Mouse (Mus musculus): ENCODE results near the gene Mdfi. TPM values are rescaled to one million over a fixed set of nuclear protein-coding genes. Genes with fewer than 3 reads are reported as not detected.
A peak's percentile ranks its signal among the peaks of the same experiment; 100 is the strongest.

Mdfi gene
- total RNA-seq, 2 experiments from 2014 or later: 0.64 TPM; not detected in 1

DNA sequence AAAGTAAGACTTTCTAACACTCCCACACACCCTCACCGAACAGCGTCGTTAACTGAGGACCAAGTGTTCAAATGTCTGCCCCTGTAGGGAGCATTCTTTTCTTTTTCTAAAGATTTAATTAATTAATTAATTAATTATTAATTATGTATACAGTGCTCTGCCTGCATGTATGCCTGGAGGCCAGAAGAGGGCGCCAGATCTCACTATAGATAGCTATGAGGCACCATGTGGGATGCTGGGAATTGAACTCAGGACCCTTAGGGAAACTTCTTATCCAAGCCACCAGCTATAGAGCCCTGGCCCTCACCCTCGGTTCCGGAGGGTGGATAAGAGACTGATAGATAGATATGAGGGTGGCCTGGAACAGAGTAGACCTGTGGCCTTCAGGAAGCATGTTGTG is 13.5 kb upstream of the Mdfi start:
- DNase-seq (ENCODE audit: low spot score): no peak

DNA sequence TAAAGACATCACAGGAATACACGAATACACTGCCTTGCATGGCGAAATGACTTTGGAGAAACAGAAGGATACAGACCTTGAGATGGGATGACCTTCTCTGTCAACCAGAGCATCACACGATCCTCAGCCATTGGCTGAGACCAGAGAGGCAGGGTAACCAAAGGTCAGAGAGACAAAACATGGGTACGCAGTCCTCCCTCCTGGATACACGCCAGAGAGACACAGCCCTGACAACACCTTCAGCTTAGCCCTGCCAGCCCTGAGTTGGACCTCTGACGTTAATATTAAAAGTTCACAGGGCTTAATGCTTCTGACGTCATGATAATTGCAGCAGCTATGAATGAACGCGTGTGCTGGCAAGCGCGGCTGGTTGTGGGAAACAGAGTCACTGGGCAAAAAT is 11.1 kb upstream of the Mdfi start:
- no peak for DNase-seq (ENCODE audit: low spot score)

- DNase-seq (ENCODE audit: low spot score): no peak
These were observed 9.0 kb upstream of the Mdfi start for GRCm38 (mm10) chr17:47843465-47843864.

DNA sequence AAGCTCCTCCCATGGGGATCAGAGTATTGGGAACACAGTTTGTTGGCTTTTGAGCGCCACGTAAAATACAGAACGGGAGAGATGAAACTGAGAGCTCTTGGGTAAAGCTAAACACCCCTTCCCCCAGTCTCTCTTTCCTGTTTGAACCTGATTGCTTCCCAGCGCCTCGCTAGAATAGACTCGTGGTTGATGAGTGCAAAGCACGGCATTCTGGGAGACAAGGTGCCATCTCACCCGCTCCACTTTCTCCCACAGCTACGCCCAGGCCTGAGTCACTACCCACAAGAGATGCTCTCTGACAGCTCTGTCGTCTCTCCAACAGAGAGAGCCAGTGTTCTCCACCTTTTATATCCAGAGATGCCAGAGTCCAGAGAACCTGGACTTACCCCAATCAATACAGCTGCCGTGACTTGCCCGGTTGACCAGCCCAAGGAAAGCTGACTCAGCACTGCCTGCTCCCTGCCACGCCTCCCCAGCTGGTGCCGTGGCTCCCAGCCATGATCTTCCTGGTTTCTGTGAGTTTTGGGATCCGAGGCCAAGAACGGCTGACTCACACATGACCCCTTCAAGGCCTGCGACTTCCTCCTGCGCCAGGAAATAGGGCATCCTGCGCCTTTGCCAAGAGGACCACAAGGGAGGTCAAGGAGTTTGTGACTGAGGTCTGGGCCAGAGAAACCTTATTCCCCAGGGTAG is 7.6 kb upstream of the Mdfi start:
- peak; percentile 90 for DNase-seq (ENCODE audit: low spot score)

DNA sequence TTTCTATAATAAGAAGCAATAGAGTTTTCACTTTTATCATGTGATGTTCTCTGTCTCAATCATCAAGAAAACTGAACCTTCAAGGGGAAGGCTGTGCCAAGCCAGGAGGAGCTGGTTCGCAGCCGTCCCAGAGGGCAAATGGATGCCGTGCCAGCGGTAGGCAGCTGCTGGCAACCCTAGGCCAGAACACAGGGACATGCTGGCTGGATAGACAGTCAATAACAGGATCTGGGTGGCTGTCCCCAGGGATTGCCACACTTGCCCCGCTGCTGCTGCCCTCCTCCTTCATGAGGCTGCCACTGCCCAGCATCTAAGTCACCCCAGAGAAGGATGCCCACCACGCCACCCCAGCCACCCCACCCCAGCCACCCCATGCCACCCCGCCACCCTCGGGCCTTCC is 7.0 kb upstream of the Mdfi start:
- peak; percentile 48 for DNase-seq (ENCODE audit: low spot score)

DNA sequence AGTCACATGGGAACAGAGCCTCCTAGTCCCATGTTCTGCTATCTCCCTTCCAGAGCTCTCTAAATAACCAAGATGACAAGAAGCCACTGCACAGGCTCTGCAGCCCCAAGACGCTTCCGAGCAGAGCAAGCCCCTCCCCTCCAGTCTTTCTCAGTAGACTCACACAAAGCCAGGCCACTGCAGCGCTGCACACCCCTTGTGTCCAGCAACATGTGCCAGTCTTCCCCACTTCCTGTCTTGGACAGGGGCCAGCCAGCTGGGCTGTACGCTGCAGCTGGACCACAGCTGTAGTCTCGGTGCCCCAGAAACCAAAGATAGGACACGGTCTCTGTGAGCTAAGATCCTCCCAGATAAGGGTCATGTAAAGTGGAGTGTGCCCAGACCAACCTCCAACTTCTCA is 3.3 kb upstream of the Mdfi start:
- DNase-seq (ENCODE audit: low spot score): no peak

DNA sequence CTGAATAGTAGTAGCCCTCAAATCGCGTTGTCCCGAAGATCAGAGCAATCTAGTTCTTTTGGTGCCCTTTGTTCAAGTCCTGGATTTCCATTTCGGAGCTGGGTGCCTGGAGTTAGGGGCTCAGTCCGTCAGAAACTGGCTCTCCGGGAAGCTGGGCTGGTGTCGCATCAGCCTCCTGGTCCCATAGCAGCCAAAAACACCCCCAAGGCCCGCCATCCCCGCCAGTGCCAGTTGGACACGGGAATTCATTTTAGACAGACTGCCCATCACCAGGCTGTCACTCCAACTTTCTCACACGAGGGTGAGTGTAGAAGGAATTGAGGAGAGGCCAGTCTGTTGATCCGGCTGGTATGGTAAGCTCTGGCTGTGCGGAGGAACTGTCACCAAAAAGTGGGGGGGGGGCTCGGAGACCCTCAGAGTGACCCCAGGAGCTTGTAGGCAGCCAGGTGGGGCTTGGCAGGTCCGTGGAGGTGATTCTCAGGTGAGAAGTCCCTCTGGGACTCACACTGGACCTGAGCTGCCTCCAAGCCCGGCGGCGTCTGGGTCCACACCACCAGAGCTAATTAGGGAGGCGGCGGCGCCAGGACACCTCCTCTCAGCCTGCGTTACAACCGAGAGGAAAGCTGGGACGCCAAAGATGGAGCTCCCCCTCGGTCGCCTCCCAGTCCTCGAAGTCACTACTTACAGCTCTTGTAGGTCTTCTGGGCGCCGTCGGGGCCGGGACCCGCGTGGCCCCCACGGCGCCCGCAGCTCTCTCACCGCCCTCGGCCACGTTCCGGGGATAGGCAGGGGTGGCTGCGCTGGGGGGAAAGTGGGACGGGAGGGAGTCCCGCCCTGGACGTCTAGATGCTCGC is 636 bp downstream of the Mdfi start:
- no peak for DNase-seq (ENCODE audit: low spot score)

- no peak for DNase-seq (ENCODE audit: low spot score)
These were observed 1.4 kb downstream of the Mdfi start for GRCm38 (mm10) chr17:47833029-47833627.

DNA sequence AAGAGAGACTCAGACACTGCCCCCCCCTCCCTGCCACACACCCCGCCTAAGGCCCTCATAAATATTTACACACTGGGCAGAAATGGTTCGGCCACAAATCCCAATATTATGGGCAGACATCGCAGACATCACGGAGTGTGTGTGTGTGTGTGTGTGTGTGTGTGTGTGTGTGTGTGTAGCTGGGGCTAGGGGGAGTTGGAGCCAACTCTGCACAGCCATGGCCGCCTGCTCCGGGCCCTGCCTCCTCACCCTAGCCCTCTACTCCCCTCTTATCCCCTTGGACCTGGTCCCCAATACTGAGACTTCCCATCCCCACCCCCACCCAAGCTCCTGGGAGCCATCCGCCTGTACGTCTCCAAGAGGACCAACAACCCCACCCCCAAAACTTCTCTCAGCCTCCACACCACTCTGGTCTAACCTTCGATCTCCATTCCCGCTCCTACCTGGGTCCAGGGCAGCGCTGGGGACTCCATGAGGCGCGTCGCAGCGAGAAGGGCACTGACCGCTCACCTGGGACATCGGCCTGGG is 1.9 kb downstream of the Mdfi start:
- DNase-seq (ENCODE audit: low spot score): no peak

DNA sequence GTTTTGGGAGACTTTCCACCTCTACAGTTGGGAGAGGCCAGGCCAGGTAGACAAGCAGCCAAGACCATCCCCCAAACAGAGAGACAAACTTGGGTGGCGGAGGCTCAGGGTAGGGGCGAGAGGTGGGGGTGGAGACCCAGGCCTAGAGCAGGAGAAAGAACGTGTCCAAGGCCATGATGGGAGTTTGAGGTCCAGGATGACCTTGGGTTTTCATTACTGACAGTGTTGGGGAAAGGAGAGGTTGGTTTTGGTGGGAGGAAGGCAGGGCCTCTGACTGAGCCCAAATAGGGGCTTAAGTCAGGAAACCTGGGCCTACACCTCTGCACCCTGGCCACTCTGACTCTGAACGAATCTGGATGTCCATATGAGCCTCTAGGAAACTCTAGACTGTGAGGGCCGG is 2.7 kb downstream of the Mdfi start:
- DNase-seq (ENCODE audit: low spot score): no peak

DNA sequence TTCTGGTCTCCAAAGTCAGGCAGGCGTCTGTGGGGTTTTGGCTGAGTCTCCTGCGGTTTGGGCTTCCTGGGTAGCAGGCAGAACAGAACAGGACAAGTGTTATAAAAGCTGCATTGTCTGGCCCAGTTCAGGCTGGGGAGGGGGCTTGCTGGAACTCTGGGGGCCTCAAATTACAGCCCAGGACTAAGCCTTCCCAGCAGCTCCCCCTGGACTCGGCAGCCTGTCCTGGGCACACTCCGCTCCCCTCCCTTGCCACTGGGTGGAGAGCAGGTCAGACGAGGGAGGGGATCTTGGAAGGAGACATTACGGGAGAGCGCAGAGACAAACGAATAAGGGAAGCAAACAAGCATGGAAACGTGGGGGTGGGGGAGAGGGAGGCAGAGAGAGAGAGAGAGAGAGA is 3.3 kb downstream of the Mdfi start:
- DNase-seq (ENCODE audit: low spot score): no peak

- DNase-seq (ENCODE audit: low spot score): no peak
These were observed 13.2 kb downstream of the Mdfi start for GRCm38 (mm10) chr17:47821339-47821738.

DNA sequence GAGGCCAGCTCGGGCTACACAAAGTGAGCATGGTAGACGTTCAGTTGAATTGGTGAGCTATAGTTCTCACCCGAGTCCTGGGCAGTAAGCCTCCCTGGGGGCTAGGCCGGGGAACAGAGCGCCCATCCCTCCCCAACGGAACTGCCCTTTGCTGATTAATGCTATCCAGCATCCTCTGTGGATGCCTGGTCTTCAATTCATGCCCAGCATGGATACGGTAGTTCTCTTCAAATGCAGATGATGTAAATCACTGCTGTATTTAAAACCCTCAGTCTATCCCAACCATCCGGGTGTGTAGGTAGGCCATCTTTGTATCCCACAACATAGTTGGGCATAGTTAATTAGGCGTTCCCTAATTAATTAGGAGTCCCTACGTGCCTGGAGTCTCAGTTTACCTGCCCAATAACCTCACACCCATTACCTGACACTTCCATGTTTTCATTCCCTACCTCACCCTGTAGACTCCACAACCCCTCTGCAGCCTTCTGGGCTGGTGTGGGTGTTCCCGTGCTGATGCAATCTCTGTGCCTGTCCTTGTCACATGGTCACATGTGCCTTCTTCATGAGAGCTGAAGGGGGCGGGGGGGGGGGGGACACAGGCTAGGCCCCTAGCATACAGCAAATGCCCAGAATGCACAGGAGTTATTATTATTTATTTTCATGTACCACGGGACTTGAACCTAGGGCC is 16.3 kb downstream of the Mdfi start:
- no peak for DNase-seq (ENCODE audit: low spot score)

- DNase-seq (ENCODE audit: low spot score): no peak
These were observed 19.0 kb downstream of the Mdfi start for GRCm38 (mm10) chr17:47815446-47815845.

DNA sequence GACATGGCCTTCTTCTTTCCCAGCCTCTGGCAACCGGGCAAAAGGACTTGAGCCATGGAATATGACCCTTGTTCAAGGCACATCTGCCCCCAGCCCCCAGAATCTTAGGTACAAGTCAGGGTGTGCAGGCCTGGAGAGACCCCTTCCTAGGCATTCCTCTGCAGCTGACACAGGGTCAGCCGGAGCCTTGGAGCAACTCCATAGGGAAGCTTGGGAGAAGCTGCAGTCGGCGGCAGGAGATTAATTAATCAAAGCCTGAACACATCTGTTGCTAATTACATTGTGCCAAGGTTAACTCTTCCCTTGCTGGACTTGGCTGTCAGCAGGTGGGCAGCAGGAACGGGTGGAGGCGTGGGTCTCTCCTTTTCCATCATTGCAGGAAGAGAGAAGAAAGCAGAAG is 20.0 kb downstream of the Mdfi start:
- DNase-seq (ENCODE audit: low spot score): no peak

DNA sequence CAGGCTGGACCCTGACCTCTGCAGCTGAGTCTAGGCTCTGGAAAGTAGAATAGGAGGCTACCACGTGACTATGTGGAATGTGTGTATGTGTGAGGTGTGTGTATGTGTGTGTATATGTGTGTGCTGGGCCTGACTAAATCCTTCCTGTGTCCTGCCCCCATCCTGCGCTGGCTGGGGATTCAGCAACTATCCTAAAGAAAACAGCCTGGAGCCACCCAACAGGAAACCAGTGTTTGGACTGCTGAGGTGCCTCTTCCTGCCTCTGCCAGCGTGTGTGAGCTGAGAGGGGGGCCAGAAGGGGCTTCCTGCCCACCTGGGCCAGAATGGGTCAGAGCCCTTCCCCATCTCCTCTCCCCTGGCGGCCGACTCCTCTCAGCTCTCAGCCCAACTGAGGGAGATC is 20.9 kb downstream of the Mdfi start:
- DNase-seq (ENCODE audit: low spot score): no peak

DNA sequence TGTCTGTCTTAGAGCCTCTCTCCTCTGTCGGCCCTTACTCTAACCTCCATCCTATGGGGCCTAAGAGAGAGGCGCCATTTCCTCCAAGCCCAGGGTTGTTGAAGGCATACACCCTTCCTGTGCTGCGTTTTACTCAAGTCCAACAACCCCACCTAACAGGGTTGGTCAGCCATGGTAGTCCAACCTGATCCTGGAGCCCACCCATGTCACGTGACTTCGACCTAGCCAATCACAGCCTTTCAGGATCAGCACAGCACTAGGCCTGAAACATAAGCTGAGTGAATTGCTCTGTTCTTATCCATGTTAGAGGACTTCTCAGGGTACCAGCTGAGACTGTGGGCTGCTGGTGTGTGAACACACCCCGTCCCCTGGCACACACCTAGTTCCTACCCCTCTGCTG is 22.3 kb downstream of the Mdfi start:
- no peak for DNase-seq (ENCODE audit: low spot score)

- no peak for DNase-seq (ENCODE audit: low spot score)
These were observed 23.2 kb downstream of the Mdfi start for GRCm38 (mm10) chr17:47811265-47811800.

- DNase-seq (ENCODE audit: low spot score): no peak
These were observed 28.3 kb downstream of the Mdfi start for GRCm38 (mm10) chr17:47806230-47806629.

GRCm38 (mm10) chr17:47805047-47805835 is 29.2 kb downstream of the Mdfi start:
- no peak for DNase-seq (ENCODE audit: low spot score)

- no peak for DNase-seq (ENCODE audit: low spot score)
These were observed 30.8 kb downstream of the Mdfi start for GRCm38 (mm10) chr17:47803662-47804061.
